Mouse (Mus musculus) embryonic fibroblast, embryonic 13.5 days (primary cell): ENCODE data around the gene Soga1. TPM values are rescaled to one million over a fixed set of nuclear protein-coding genes. Genes with fewer than 3 reads are reported as not detected.

Source experiments
- H3K27ac ChIP-seq: 2 replicates; pipeline ENCODE4 v1.5.1; 2012; ENCODE audit warnings: low read length, control low read depth, inconsistent platforms; ENCODE audit not compliant: insufficient read depth
- H3K4me1 ChIP-seq: 2 replicates; pipeline ENCODE4 v1.6.1; 2011; ENCODE audit warnings: low read length; ENCODE audit not compliant: control insufficient read depth, insufficient read depth
- H3K4me3 ChIP-seq: 2 replicates; pipeline ENCODE4 v1.5.1; 2011; ENCODE audit warnings: mild to moderate bottlenecking, control low read depth, low read length; ENCODE audit not compliant: insufficient read depth
- CTCF ChIP-seq: IDR thresholded peaks from 2 replicates; pipeline ENCODE4 v1.5.1; 2011; ENCODE audit warnings: mild to moderate bottlenecking, control low read depth, low read length, moderate library complexity, borderline replicate concordance; ENCODE audit not compliant: insufficient read depth
- POLR2A ChIP-seq: IDR thresholded peaks from 2 replicates; pipeline ENCODE4 v1.6.1; 2011; ENCODE audit warnings: low read depth, mild to moderate bottlenecking, control low read depth, low read length, moderate library complexity
- polyA plus RNA-seq: library from polyadenylated mRNA; stranded (reverse); fragments of >200 nt; gene quantifications from 2 replicates; pipeline ENCODE4 v1.2.4, GENCODE M21; 2011; ENCODE audit warnings: low read depth; ENCODE audit not compliant: missing spikeins, insufficient read length

Gene Soga1
- polyA plus RNA-seq, 1 experiment: 20.2 TPM

- TF ChIP-seq CTCF (no peak), POLR2A (no peak)
- Histone ChIP-seq H3K27ac (no peak overlapping the region), H3K4me3 (no peak overlapping the region), H3K4me1 (peaks cover 3% of the 10 kb centered on the region; the same call in 1 of the 2 replicates)
Observed at GRCm38 (mm10) chr2:157002321-157002720, 76.7 kb downstream of the Soga1 start.

GRCm38 (mm10) chr2:156998263-156998662 is 80.8 kb downstream of the Soga1 start:
- no peak overlapping the region for H3K27ac ChIP-seq
- H3K4me3 ChIP-seq: no peak overlapping the region
- no peaks in the 10 kb centered on the region for H3K4me1 ChIP-seq
- no peak for TF ChIP-seq POLR2A
- no peak for TF ChIP-seq CTCF

- Histone ChIP-seq H3K27ac (no peak overlapping the region), H3K4me3 (no peak overlapping the region), H3K4me1 (no peaks in the 10 kb centered on the region)
- TF ChIP-seq POLR2A (no peak), CTCF (peak; percentile 53)
Observed at GRCm38 (mm10) chr2:156996576-156996975, 82.5 kb downstream of the Soga1 start.

- TF ChIP-seq POLR2A (peak; percentile 60), CTCF (peak; percentile 54)
- Histone ChIP-seq H3K4me1 (no peaks in the 10 kb centered on the region), H3K4me3 (peak within 1 kb of the TSS; percentile 73), H3K27ac (no peak within 1 kb of the TSS)
Observed at GRCm38 (mm10) chr2:156991470-156992319, 87.4 kb downstream of the Soga1 start, which contains the start of gene Ndrg3. Gene Ndrg3, minus strand, starts transcription at chr2:156992056.

GRCm38 (mm10) chr2:156990727-156991431 is 88.2 kb downstream of the Soga1 start:
- Histone ChIP-seq H3K4me1 (no peaks in the 10 kb centered on the region), H3K4me3 (peak overlapping the region; percentile 73), H3K27ac (no peak overlapping the region)
- TF ChIP-seq CTCF (no peak), POLR2A (no peak)

- TF ChIP-seq CTCF (no peak), POLR2A (no peak)
- no peaks in the 10 kb centered on the region for H3K4me1 ChIP-seq
- H3K27ac ChIP-seq: no peak overlapping the region
- H3K4me3 ChIP-seq: no peak overlapping the region
Observed at GRCm38 (mm10) chr2:156987316-156987715, 91.7 kb downstream of the Soga1 start.

- Histone ChIP-seq H3K27ac (no peak overlapping the region), H3K4me3 (no peak overlapping the region), H3K4me1 (peaks cover 7% of the 10 kb centered on the region; the same call in 1 of the 2 replicates)
- no peak for TF ChIP-seq CTCF
- TF ChIP-seq POLR2A: no peak
Observed at GRCm38 (mm10) chr2:156982864-156983263, 96.2 kb downstream of the Soga1 start.

GRCm38 (mm10) chr2:156981291-156981690 is 97.8 kb downstream of the Soga1 start:
- no peak for TF ChIP-seq CTCF
- no peak for TF ChIP-seq POLR2A
- peaks cover 10% of the 10 kb centered on the region for H3K4me1 ChIP-seq
- no peak overlapping the region for H3K4me3 ChIP-seq
- no peak overlapping the region for H3K27ac ChIP-seq

GRCm38 (mm10) chr2:156980059-156980458 is 99.0 kb downstream of the Soga1 start:
- peak overlapping the region; percentile 35; the same call in 1 of the 2 replicates for H3K27ac ChIP-seq
- H3K4me1 ChIP-seq: peaks cover 10% of the 10 kb centered on the region
- no peak overlapping the region for H3K4me3 ChIP-seq
- TF ChIP-seq POLR2A (no peak), CTCF (no peak)

- H3K4me1 ChIP-seq: peaks cover 17% of the 10 kb centered on the region
- no peak for TF ChIP-seq CTCF
- TF ChIP-seq POLR2A: no peak
- H3K4me3 ChIP-seq: no peak overlapping the region
- no peak overlapping the region for H3K27ac ChIP-seq
Observed at GRCm38 (mm10) chr2:156976711-156977110, 102.3 kb downstream of the Soga1 start.

GRCm38 (mm10) chr2:156974967-156975366 is 104.1 kb downstream of the Soga1 start:
- peaks cover 11% of the 10 kb centered on the region for H3K4me1 ChIP-seq
- H3K27ac ChIP-seq: 0 out of 2 replicates have a peak overlapping the region, but pooled peaks have one; percentile 57
- TF ChIP-seq CTCF: no peak
- TF ChIP-seq POLR2A: no peak
- H3K4me3 ChIP-seq: no peak overlapping the region
